Mouse (Mus musculus) hindbrain, embryonic 15.5 days (tissue): Measurements from ENCODE around the gene Igf2bp3. TPM values are rescaled to one million over a fixed set of nuclear protein-coding genes. Genes with fewer than 3 reads are reported as not detected.

ENCODE experiments used
- ATAC-seq: fragments of 200-750 bp; cut with Nextera tagmentation; 2 replicates; pipeline ENCODE4 v1.8.0; 2017; ENCODE audit warnings: low read depth, moderate number of reproducible peaks, moderate TSS enrichment; ENCODE audit not compliant: low FRiP score
- H3K27ac ChIP-seq: fragments of 300-500 bp; sonication (generic); replicated peaks from 2 replicates; pipeline ENCODE4 v1.5.1; 2015; ENCODE audit warnings: mild to moderate bottlenecking, inconsistent platforms
- H3K27me3 ChIP-seq: fragments of 300-500 bp; sonication (generic); 2 replicates; pipeline ENCODE4 v1.6.1; 2015; ENCODE audit warnings: control low read depth, inconsistent platforms
- H3K36me3 ChIP-seq: fragments of 300-500 bp; sonication (generic); 2 replicates; pipeline ENCODE4 v1.6.1; 2015; ENCODE audit warnings: control low read depth, inconsistent platforms
- H3K4me1 ChIP-seq: fragments of 300-500 bp; sonication (generic); replicated peaks from 2 replicates; pipeline ENCODE4 v1.6.1; 2015; ENCODE audit warnings: control low read depth, inconsistent platforms
- H3K4me2 ChIP-seq: fragments of 300-500 bp; sonication (generic); 2 replicates; pipeline ENCODE4 v1.6.1; 2015; ENCODE audit warnings: moderate library complexity, mild to moderate bottlenecking, inconsistent platforms
- H3K4me3 ChIP-seq: fragments of 300-500 bp; sonication (generic); 2 replicates; pipeline ENCODE4 v1.5.1; 2015; ENCODE audit warnings: mild to moderate bottlenecking, inconsistent platforms
- H3K9ac ChIP-seq: fragments of 300-500 bp; sonication (generic); 2 replicates; pipeline ENCODE4 v1.6.1; 2015; ENCODE audit warnings: inconsistent platforms
- H3K9me3 ChIP-seq: fragments of 300-500 bp; sonication (generic); 2 replicates; pipeline ENCODE4 v1.6.1; 2016; ENCODE audit warnings: control low read depth, inconsistent platforms
- WGBS: fragments of 180-500 bp; shearing (Covaris S2); methylation state at CpG from one replicate; pipeline ENCODE4 v1.1.7; 2015; 5-methylcytosine and 5-hydroxymethylcytosine counted together
- polyA plus RNA-seq: library from polyadenylated mRNA; unstranded; fragments of >200 nt; fragmentation: Nextera tagmentation; extraction: Ambion mirVana; gene quantifications from 2 replicates; pipeline ENCODE4 v1.2.1, GENCODE M21; 2015

Igf2bp3 gene
- polyA plus RNA-seq, 1 experiment from 2014 or later: 24.9 TPM

GRCm38 (mm10) chr6:49236331-49236730, 21.6 kb upstream of the Igf2bp3 start:
- H3K27ac ChIP-seq: no peak overlapping the region
- H3K4me3 ChIP-seq: no peak overlapping the region
- 63% methylated on average over 9 of the region's 9 CpGs for WGBS
- 0 out of 2 replicates have a peak, but pooled peaks cover 1% of the 10 kb centered on the region for H3K36me3 ChIP-seq
- no peak overlapping the region for H3K4me2 ChIP-seq
- peak; percentile 99 for ATAC-seq
- H3K9me3 ChIP-seq: peaks cover 3% of the 10 kb centered on the region; the same call in 1 of the 2 replicates
- H3K9ac ChIP-seq: no peak overlapping the region
- no peaks in the 10 kb centered on the region for H3K27me3 ChIP-seq
- no peaks in the 10 kb centered on the region for H3K4me1 ChIP-seq

GRCm38 (mm10) chr6:49233356-49233755, 18.6 kb upstream of the Igf2bp3 start:
- 64% methylated on average over 4 of the region's 4 CpGs for WGBS
- Histone ChIP-seq H3K27ac (no peak overlapping the region), H3K27me3 (no peaks in the 10 kb centered on the region), H3K9ac (no peak overlapping the region), H3K36me3 (no peaks in the 10 kb centered on the region), H3K4me1 (no peaks in the 10 kb centered on the region), H3K4me3 (no peak overlapping the region), H3K9me3 (peaks cover 3% of the 10 kb centered on the region; the same call in 1 of the 2 replicates), H3K4me2 (no peak overlapping the region)
- ATAC-seq: no peak

DNA sequence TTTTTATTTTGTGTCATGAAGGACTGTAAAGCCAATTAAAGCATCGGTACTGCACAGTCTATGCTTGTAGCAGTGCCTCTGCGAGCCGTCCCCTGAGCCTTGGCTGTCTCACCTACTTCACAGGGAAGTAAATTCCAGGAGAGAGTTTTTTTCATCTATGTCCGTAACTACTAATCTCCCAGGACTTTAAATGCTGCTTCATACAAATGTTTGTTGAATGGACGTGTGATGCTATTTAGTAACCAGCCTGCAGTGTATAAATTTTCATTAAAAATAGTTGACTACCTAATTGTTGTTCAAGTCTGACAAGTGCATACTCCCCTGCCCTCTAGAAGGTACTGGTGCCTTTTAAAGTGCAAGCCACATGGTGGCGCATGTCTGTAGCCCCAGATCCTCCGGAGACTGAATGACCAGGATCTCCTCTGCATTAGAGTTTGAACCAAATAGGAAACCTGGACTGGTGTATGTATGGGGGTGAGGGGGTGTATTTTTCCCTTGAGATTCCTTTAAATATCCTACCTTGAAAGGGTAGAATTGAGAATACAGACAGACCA, 13.4 kb upstream of the Igf2bp3 start:
- Histone ChIP-seq H3K4me2 (no peak overlapping the region), H3K27ac (no peak overlapping the region), H3K4me1 (0 out of 2 replicates have a peak, but pooled peaks cover 5% of the 10 kb centered on the region), H3K9me3 (no peaks in the 10 kb centered on the region), H3K27me3 (no peaks in the 10 kb centered on the region), H3K36me3 (no peaks in the 10 kb centered on the region), H3K9ac (no peak overlapping the region), H3K4me3 (no peak overlapping the region)
- WGBS: 16% methylated on average over 7 of the region's 7 CpGs
- ATAC-seq: no peak

GRCm38 (mm10) chr6:49227184-49227735, 12.5 kb upstream of the Igf2bp3 start:
- ATAC-seq: no peak
- 7% methylated on average over 15 of the region's 15 CpGs for WGBS
- Histone ChIP-seq H3K9ac (no peak overlapping the region), H3K36me3 (no peaks in the 10 kb centered on the region), H3K4me1 (0 out of 2 replicates have a peak, but pooled peaks cover 5% of the 10 kb centered on the region), H3K9me3 (no peaks in the 10 kb centered on the region), H3K27ac (no peak overlapping the region), H3K4me2 (0 out of 2 replicates have a peak overlapping the region, but pooled peaks have one; percentile 37), H3K27me3 (no peaks in the 10 kb centered on the region), H3K4me3 (no peak overlapping the region)

DNA sequence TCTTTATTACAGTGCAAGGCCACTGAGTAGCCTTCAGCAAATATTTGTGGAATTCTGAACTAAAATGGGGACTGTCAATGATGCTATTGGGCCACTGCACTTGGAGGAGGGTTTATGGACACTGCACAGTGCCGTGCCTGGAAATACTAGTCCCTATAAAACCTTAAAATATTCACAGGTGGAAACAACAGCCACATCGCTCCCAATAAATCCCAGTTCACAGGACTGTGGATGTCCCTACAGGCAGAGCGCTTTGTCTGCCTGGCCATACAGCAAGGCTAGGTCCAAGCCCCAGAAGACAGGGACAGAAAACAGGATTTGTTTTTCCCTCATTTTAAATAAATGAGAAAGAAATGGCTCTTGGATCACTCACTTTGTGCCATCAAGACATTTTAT, 11.0 kb upstream of the Igf2bp3 start:
- Histone ChIP-seq H3K4me2 (no peak overlapping the region), H3K27me3 (0 out of 2 replicates have a peak, but pooled peaks cover 3% of the 10 kb centered on the region), H3K27ac (no peak overlapping the region), H3K4me1 (0 out of 2 replicates have a peak, but pooled peaks cover 5% of the 10 kb centered on the region), H3K4me3 (no peak overlapping the region), H3K36me3 (no peaks in the 10 kb centered on the region), H3K9ac (no peak overlapping the region), H3K9me3 (no peaks in the 10 kb centered on the region)
- ATAC-seq: no peak
- WGBS: 86% methylated on average over 3 of the region's 3 CpGs

DNA sequence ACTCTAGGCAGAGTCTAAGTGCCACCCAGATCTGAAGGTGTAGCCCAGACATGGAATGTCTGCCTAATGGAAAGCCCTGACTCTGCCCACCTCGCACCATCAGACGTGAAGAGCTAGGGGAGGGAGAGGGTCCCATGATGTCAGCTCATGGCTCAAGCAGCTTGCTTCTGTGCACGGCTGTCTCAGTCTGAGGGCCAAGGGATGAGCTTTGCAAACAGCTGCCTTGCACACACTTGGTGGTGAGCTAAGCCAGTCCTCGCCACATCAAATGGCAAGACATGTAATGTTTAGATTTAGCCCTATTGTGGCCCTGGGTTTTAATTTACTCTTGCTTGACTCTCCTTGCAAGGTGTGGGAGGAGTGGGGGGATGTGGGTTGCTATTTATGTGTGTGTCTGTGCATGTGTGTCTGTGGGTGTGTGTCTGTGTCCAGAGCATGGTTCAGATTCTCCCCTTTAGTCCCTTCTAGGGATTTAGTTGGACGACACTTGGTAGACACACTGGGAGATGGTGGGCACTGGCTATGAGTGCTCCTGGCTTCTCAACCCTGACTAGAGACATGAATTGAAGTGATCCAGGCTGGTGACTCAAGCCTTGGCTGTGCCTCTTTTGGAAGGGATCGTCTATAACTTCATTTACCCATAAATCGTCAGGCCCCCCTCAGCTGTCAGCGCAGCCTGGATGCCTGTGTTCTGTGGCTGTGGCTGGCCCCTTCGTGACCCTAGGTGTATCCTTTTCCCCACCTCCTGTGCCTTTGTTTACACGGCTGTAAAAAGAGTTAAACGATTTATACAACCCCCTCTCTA, 10.4 kb upstream of the Igf2bp3 start:
- Histone ChIP-seq H3K9me3 (no peaks in the 10 kb centered on the region), H3K4me1 (0 out of 2 replicates have a peak, but pooled peaks cover 5% of the 10 kb centered on the region), H3K27ac (no peak overlapping the region), H3K4me3 (no peak overlapping the region), H3K4me2 (no peak overlapping the region), H3K27me3 (0 out of 2 replicates have a peak, but pooled peaks cover 3% of the 10 kb centered on the region), H3K9ac (no peak overlapping the region), H3K36me3 (no peaks in the 10 kb centered on the region)
- no peak for ATAC-seq
- WGBS: 67% methylated on average over 11 of the region's 11 CpGs

DNA sequence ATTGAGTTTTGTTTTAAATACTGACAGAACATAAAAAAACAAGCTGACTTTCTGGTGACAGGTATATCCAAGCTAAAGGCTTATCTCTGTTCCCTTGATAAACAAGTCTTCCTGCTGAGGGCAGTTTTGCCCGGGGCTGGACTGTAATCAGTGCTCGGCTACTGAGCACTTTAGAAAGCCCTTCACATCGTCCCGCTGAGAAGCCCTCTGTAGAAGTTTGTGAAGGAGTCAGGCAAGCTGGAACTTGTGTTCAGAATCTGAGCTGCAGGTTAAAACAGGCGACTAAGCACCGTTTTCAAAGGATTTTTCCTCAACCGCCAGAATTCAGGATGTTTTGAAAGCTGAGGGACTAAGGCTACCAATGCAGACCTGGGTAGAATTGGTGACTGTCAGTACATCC, 7.1 kb upstream of the Igf2bp3 start:
- H3K36me3 ChIP-seq: no peaks in the 10 kb centered on the region

GRCm38 (mm10) chr6:49219920-49220604, 5.3 kb upstream of the Igf2bp3 start:
- no peaks in the 10 kb centered on the region for H3K9me3 ChIP-seq
- H3K27me3 ChIP-seq: peaks cover 6% of the 10 kb centered on the region; the same call in 1 of the 2 replicates
- no peak overlapping the region for H3K27ac ChIP-seq
- ATAC-seq: no peak
- H3K36me3 ChIP-seq: no peaks in the 10 kb centered on the region
- WGBS: 5% methylated on average over 16 of the region's 16 CpGs
- H3K4me3 ChIP-seq: no peak overlapping the region
- peak overlapping the region; percentile 38 for H3K4me2 ChIP-seq
- H3K9ac ChIP-seq: no peak overlapping the region
- peaks cover 13% of the 10 kb centered on the region for H3K4me1 ChIP-seq

More for the DNA sequence above, 7.1 kb upstream of the Igf2bp3 start:
- Histone ChIP-seq H3K9me3 (no peaks in the 10 kb centered on the region), H3K9ac (no peak overlapping the region), H3K27me3 (peaks cover 6% of the 10 kb centered on the region; the same call in 1 of the 2 replicates), H3K27ac (no peak overlapping the region), H3K4me3 (no peak overlapping the region), H3K4me1 (peaks cover 10% of the 10 kb centered on the region), H3K4me2 (no peak overlapping the region)
- 8% methylated on average over 7 of the region's 7 CpGs for WGBS
- no peak for ATAC-seq

DNA sequence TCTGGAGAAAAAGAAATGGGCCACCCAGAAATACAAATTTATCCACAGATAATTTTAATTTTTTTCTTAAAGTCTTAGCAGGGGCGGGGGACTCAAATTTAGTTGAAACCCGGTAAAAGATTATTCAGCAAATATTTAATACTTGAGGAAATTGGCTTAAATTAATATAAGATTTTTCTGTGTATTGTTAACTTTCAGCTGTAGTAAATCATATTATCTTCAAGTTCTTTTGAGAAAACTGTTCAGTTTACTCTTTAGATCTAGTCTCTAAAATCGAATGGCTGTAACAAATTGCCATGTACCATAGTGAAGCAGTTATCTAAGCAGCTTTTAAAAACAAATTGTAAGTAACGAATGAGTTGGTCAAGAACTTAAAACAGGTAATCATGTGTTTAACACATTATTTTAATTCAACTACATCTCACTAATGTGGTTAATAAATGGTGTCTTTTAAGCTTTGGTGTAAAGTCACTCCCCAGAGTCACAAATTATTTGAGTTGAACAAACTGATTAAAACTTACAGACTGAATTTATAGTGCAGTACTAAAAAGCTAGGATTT, 4.3 kb upstream of the Igf2bp3 start:
- Histone ChIP-seq H3K4me3 (no peak overlapping the region), H3K9me3 (no peaks in the 10 kb centered on the region), H3K27me3 (peaks cover 6% of the 10 kb centered on the region; the same call in 1 of the 2 replicates), H3K27ac (no peak overlapping the region), H3K9ac (no peak overlapping the region), H3K4me1 (peaks cover 13% of the 10 kb centered on the region), H3K36me3 (no peaks in the 10 kb centered on the region), H3K4me2 (no peak overlapping the region)
- 10% methylated on average over 4 of the region's 4 CpGs for WGBS
- no peak for ATAC-seq

GRCm38 (mm10) chr6:49218275-49218802, 3.6 kb upstream of the Igf2bp3 start:
- Histone ChIP-seq H3K36me3 (no peaks in the 10 kb centered on the region), H3K27me3 (peaks cover 6% of the 10 kb centered on the region; the same call in 1 of the 2 replicates), H3K4me1 (peaks cover 17% of the 10 kb centered on the region), H3K27ac (no peak overlapping the region), H3K9me3 (no peaks in the 10 kb centered on the region), H3K4me2 (peak overlapping the region; percentile 89), H3K4me3 (peak overlapping the region; percentile 56), H3K9ac (no peak overlapping the region)
- under 1% methylated on average over 31 of the region's 31 CpGs for WGBS
- ATAC-seq: no peak

DNA sequence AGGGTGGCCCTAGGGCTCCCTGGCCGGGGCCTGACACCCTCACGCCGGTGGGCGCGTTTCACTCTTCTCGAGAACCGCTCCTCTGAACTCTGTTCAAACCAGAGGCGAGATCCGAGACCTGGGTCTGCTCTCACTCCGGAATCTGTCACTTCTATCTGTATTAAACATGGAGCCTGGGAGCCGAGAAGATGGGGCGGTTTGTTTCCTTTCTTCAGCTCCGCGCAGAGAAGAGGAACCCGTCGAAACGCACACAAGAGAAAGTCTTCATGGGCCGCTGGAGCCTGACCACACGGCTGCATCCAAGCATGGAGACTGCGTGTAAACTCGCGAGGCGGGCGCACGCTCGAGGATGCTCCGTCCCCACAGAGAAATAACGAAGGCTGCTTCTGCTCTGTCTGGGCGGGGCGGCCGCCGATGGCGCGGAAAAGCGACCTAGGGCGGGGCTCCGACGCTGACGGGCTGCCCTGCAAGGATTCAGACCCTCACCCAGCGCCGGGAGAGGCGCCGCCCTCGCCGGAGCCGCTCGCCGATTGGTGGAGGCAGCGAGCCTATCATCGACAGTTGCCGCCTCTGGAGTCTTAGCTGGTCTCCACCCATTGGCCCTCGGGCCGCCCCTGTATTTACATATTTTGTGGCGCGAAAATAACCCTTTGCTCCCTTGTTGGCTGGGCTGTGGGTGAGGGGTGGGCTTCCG, 3.0 kb upstream of the Igf2bp3 start:
- under 1% methylated on average over 56 of the region's 56 CpGs for WGBS
- Histone ChIP-seq H3K27ac (peak overlapping the region; percentile 80), H3K9me3 (no peaks in the 10 kb centered on the region), H3K4me2 (peak overlapping the region; percentile 89), H3K4me3 (peak overlapping the region; percentile 56), H3K27me3 (peaks cover 6% of the 10 kb centered on the region; the same call in 1 of the 2 replicates), H3K4me1 (peaks cover 23% of the 10 kb centered on the region), H3K9ac (peak overlapping the region; percentile 43), H3K36me3 (no peaks in the 10 kb centered on the region)
- ATAC-seq: peak; percentile 94
